Mouse (Mus musculus): ENCODE results near the gene Dis3l.

The Dis3l gene

DNA sequence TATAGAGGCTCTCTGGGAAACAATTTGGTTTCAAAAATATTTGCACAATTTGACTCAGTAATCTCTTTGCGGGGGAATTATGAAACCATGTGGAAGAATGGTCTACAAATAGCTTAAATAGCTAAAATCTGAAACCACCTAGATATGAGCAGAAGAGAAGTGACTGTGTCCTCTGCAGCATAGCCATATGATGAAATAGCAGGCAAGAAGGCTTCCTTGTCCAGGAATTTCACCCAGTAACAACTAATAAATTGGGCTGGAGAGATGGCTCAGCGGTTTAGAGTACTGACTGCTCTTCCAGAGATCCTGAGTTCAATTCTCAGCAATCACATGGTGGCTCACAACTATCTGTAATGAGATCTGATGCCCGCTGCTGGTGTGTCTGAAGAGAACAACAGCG lies 80.1 kb downstream of the Dis3l start:
- no peak for DNase-seq (ENCODE audit: extremely low spot score, low spot score)

DNA sequence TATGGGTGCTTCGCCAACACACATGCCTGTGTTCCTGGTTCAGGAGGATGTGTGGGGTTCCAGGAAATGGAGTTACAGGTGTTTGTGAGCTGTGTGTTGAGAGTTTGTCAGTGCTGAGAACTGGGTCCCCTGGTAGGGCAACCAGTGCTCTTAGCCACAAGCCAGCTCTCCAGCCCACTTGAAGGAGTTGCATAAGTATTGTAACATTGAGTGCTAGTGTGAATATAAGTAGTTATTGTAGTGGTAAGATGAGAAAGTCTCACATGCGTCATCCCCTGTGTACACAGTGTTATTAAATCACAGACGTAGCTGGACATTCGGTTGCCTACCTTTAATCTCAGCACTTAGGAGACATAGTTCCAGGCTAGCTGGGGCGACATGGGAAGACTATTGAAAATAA lies 81.2 kb downstream of the Dis3l start:
- DNase-seq (ENCODE audit: extremely low spot score, low spot score) = no peak
